Mouse (Mus musculus) liver, embryonic 14.5 days (tissue): ENCODE measurements around the gene Fam71b. TPM values are rescaled to one million over a fixed set of nuclear protein-coding genes. Genes with fewer than 3 reads are reported as not detected.

Experiments
- ATAC-seq: fragments of 200-750 bp; cut with Nextera tagmentation; 2 replicates; pipeline ENCODE4 v1.8.0; 2017; ENCODE audit warnings: moderate number of reproducible peaks, mild to moderate bottlenecking, moderate library complexity; ENCODE audit not compliant: insufficient read depth
- DNase-seq, 3 experiments: peaks; one replicate each; pipeline ENCODE4 v3.0.0-alpha.2; 2012 to 2013; ENCODE audit warnings: low read depth in 3 of 3, low spot score in 3 of 3
- H3K27ac ChIP-seq: fragments of 300-500 bp; sonication (generic); 2 replicates; pipeline ENCODE4 v1.5.1; 2014; ENCODE audit warnings: moderate library complexity, mild to moderate bottlenecking, control low read depth, inconsistent platforms
- H3K27me3 ChIP-seq: fragments of 300-500 bp; sonication (generic); 2 replicates; pipeline ENCODE4 v1.6.1; 2014; ENCODE audit warnings: mild to moderate bottlenecking, low read length, moderate library complexity; ENCODE audit not compliant: control insufficient read depth, insufficient read depth
- H3K36me3 ChIP-seq: fragments of 300-500 bp; sonication (generic); replicated peaks from 2 replicates; pipeline ENCODE4 v1.6.1; 2014; ENCODE audit warnings: low read depth; ENCODE audit not compliant: control insufficient read depth, insufficient read depth
- H3K4me1 ChIP-seq, 2 experiments: fragments of 200-500 bp in 1 of 2; fragments of 300-500 bp in 1 of 2; sonication (generic) in 1 of 2; replicated peaks; 2 replicates each; pipeline ENCODE4 v1.6.1; 2012 to 2014; ENCODE audit warnings: antibody characterized with exemption in 1 of 2, inconsistent platforms in 1 of 2, low read length in 1 of 2; ENCODE audit not compliant: control insufficient read depth in 2 of 2, insufficient read depth in 2 of 2
- H3K4me2 ChIP-seq: fragments of 300-500 bp; sonication (generic); 2 replicates; pipeline ENCODE4 v1.6.1; 2014; ENCODE audit warnings: low read depth, mild to moderate bottlenecking, control low read depth, moderate library complexity
- H3K4me3 ChIP-seq, 2 experiments: fragments of 200-500 bp in 1 of 2; fragments of 300-500 bp in 1 of 2; sonication (generic) in 1 of 2; 2 replicates each; pipeline ENCODE4 v1.5.1; 2012 to 2014; ENCODE audit warnings: low read depth in 2 of 2, low read length in 2 of 2, mild to moderate bottlenecking in 2 of 2, control low read depth in 1 of 2, inconsistent platforms in 1 of 2, moderate library complexity in 1 of 2; ENCODE audit not compliant: insufficient read depth in 1 of 2
- H3K9ac ChIP-seq: fragments of 300-500 bp; sonication (generic); replicated peaks from 2 replicates; pipeline ENCODE4 v1.6.1; 2014; ENCODE audit warnings: mild to moderate bottlenecking, control low read depth, moderate library complexity
- H3K9me3 ChIP-seq: fragments of 300-500 bp; sonication (generic); 2 replicates; pipeline ENCODE4 v1.6.1; 2016; ENCODE audit warnings: low read length, mixed read lengths; ENCODE audit not compliant: control insufficient read depth
- CTCF ChIP-seq: IDR thresholded peaks from 2 replicates; pipeline ENCODE4 v1.5.1; 2016; ENCODE audit warnings: antibody characterized with exemption, low read depth, control low read depth
- EP300 ChIP-seq: IDR thresholded peaks from 2 replicates; pipeline ENCODE4 v1.6.1; 2016; ENCODE audit warnings: antibody characterized with exemption, low read depth
- WGBS: fragments of 180-500 bp; shearing (Covaris S2); extraction: QIAGEN DNeasy Blood & Tissue Kit; methylation state at CpG from one replicate; pipeline ENCODE4 v1.1.7; 2014; ENCODE audit not compliant: insufficient replicate concordance; 5-methylcytosine and 5-hydroxymethylcytosine counted together
- polyA plus RNA-seq, 2 experiments: library from polyadenylated mRNA; depleted of rRNA in 1 of 2; stranded (reverse) in 1 of 2; unstranded in 1 of 2; fragments of >200 nt; fragmentation: Nextera tagmentation in 1 of 2; extraction: Ambion mirVana in 1 of 2; gene quantifications; 2 replicates each; pipeline versions ENCODE4 v1.2.1 to v1.2.3; 2012 to 2014

Gene Fam71b
- polyA plus RNA-seq, 2 experiments, result 0.03 TPM; not detected in 1

DNA sequence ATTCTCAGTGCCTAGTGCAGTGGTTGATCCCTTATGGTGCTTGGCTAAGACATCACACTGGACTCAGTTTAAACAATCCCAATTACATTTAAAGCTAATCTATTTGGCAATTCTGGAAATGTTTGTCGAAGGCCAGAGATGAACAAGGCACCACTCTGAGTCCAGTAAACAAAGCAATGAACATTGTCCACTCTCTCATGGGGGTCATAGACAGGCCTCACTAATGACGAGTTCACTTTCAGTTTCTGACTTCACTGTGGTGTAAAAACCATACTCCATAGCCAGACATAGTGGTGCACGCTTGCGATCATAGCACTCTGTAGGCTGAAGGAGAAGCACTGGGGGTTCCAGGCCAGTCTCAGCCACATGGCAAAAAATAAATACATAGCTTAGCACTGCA is 25.9 kb upstream of the Fam71b start:
- H3K9ac ChIP-seq, result no peak overlapping the region
- H3K36me3 ChIP-seq, result no peaks in the 10 kb centered on the region
- DNase-seq (no peak), ATAC-seq (no peak)
- no peak overlapping the region for H3K4me2 ChIP-seq
- H3K27me3 ChIP-seq, result no peaks in the 10 kb centered on the region
- 66% methylated on average over 4 of the region's 4 CpGs for WGBS
- no peak overlapping the region for H3K27ac ChIP-seq
- no peak for TF ChIP-seq EP300
- TF ChIP-seq CTCF, result no peak
- H3K4me1 ChIP-seq, result 0 out of 4 replicates have a peak, but pooled peaks cover 0 to 1% of the 10 kb centered on the region in 2 experiments
- no peak overlapping the region for H3K4me3 ChIP-seq
- H3K9me3 ChIP-seq, result no peaks in the 10 kb centered on the region

DNA sequence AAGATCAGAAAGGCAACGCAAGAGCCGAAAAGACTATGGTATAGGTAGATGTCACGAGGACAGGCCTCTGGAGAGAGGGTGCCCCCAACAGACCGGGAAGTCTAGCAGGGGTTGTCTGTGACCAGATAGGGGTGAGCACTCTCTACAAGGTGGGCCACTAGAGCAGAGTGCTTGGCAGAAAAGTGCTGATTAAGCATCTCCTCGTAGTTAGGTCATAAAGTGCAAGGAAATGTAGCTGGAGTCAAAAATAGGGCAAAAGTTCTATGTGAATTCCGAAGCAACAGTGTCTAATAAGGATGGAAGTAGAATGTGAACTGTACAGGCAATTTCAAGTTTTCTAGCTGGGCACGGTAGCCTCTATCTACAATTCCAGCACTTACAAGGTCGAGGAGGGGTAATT is 25.1 kb upstream of the Fam71b start:
- H3K9me3 ChIP-seq, result no peaks in the 10 kb centered on the region
- no peak for ATAC-seq
- H3K36me3 ChIP-seq, result no peaks in the 10 kb centered on the region
- TF ChIP-seq CTCF, result no peak
- no peak for TF ChIP-seq EP300
- no peak overlapping the region for H3K27ac ChIP-seq
- 75% methylated on average over 8 of the region's 8 CpGs for WGBS
- no peak overlapping the region for H3K4me2 ChIP-seq
- no peak for DNase-seq
- H3K9ac ChIP-seq, result no peak overlapping the region
- H3K4me1 ChIP-seq, result 0 out of 4 replicates have a peak, but pooled peaks cover 0 to 1% of the 10 kb centered on the region in 2 experiments
- no peaks in the 10 kb centered on the region for H3K27me3 ChIP-seq
- H3K4me3 ChIP-seq, result no peak overlapping the region

- Histone ChIP-seq H3K9ac (no peak overlapping the region), H3K4me3 (no peak overlapping the region), H3K4me1 (peaks cover 4 to 6% of the 10 kb centered on the region in 2 experiments), H3K4me2 (no peak overlapping the region), H3K9me3 (no peaks in the 10 kb centered on the region), H3K36me3 (no peaks in the 10 kb centered on the region), H3K27ac (no peak overlapping the region), H3K27me3 (no peaks in the 10 kb centered on the region)
- TF ChIP-seq CTCF (no peak), EP300 (no peak)
- ATAC-seq, result no peak
- DNase-seq, result no peak
- 48% methylated on average over 8 of the region's 8 CpGs for WGBS
Measured at GRCm38 (mm10) chr11:46372331-46372953, 23.9 kb upstream of the Fam71b start.

GRCm38 (mm10) chr11:46373071-46374030 is 23.0 kb upstream of the Fam71b start:
- H3K9me3 ChIP-seq, result no peaks in the 10 kb centered on the region
- peaks cover 12 to 13% of the 10 kb centered on the region in 2 experiments for H3K4me1 ChIP-seq
- TF ChIP-seq CTCF (no peak), EP300 (no peak)
- ATAC-seq (no peak), DNase-seq (no peak)
- 64% methylated on average over 13 of the region's 13 CpGs for WGBS
- no peaks in the 10 kb centered on the region for H3K36me3 ChIP-seq
- no peak overlapping the region for H3K9ac ChIP-seq
- no peak overlapping the region for H3K4me2 ChIP-seq
- no peak overlapping the region for H3K4me3 ChIP-seq
- H3K27me3 ChIP-seq, result no peaks in the 10 kb centered on the region
- no peak overlapping the region for H3K27ac ChIP-seq

DNA sequence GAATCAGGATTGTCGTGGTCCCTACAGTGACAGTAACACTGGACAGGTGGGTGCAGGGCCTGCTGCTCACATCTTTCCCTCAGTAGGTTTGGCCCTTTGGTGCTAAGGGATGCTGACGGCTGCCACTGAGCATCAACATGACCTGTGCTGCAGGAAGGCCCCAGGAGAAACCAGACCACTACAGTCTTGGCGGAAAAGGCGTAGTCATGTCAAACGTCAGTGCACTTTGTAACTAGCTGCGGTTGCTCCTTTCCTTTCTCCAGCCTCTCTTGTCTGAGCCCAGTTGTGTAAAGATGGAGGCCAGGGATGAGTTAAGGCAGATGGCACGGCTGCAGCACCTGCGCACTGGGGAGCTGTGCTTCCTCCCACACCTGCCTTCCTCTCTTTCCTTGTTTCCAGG is 21.3 kb upstream of the Fam71b start:
- no peak for DNase-seq
- ATAC-seq, result no peak
- WGBS, result 65% methylated on average over 8 of the region's 8 CpGs

More for the DNA sequence above, 21.3 kb upstream of the Fam71b start:
- H3K27me3 ChIP-seq, result no peaks in the 10 kb centered on the region
- peaks cover 17 to 21% of the 10 kb centered on the region in 2 experiments for H3K4me1 ChIP-seq
- no peaks in the 10 kb centered on the region for H3K9me3 ChIP-seq
- no peak overlapping the region for H3K4me2 ChIP-seq
- H3K36me3 ChIP-seq, result no peaks in the 10 kb centered on the region
- no peak overlapping the region for H3K27ac ChIP-seq
- H3K9ac ChIP-seq, result no peak overlapping the region
- no peak overlapping the region for H3K4me3 ChIP-seq
- TF ChIP-seq EP300 (no peak), CTCF (no peak)
